ENCODE assay signal across 20 mouse cellular contexts in genomic region chr13:29149404-29149803, GRCm38 (mm10).
"Had no signal": no experiment of that assay in that cellular context is flagged by ENCODE, and none has a peak within 500 bp of the region (broad histone marks: within the 10 kb centered on the region; RNA-seq: fewer than 3 reads in every experiment).

No protein-coding gene starts in this region.

- H3K9ac ChIP-seq: lung, embryonic 15.5 days; midbrain, embryonic 13.5 days; midbrain, embryonic 15.5 days; neural tube, embryonic 13.5 days; neural tube, embryonic 15.5 days had no signal

- ATAC-seq: lung, postnatal 0 days; midbrain, embryonic 13.5 days; midbrain, embryonic 15.5 days had no signal

- H3K27ac ChIP-seq: lung, embryonic 15.5 days; macrophage; midbrain, embryonic 13.5 days; midbrain, embryonic 15.5 days; neural tube, embryonic 13.5 days; neural tube, embryonic 15.5 days had no signal

- H3K4me2 ChIP-seq: lung, embryonic 15.5 days; midbrain, embryonic 11.5 days; midbrain, embryonic 13.5 days; midbrain, embryonic 15.5 days; neural tube, embryonic 13.5 days; neural tube, embryonic 15.5 days had no signal

- H3K36me3 ChIP-seq: lung, embryonic 15.5 days; midbrain, embryonic 13.5 days; midbrain, embryonic 15.5 days; neural tube, embryonic 13.5 days; neural tube, embryonic 15.5 days had no signal

- DNase-seq: lung, adult 2 months; lung, postnatal 14 days; lung, postnatal 36 days; retina, postnatal 1 day; right cerebral cortex, adult 18-20 months; right cerebral cortex, postnatal 25 days; right cerebral cortex, postnatal 4 days; spleen, adult 18-20 months; thymus, adult 18-20 months; thymus, postnatal 14 days; thymus, postnatal 36 days had no signal

- H3K4me3 ChIP-seq: lung, embryonic 15.5 days; megakaryocyte, embryonic 14.5 days; midbrain, embryonic 13.5 days; midbrain, embryonic 15.5 days; neural tube, embryonic 13.5 days; neural tube, embryonic 15.5 days had no signal

- H3K9me3 ChIP-seq: lung, embryonic 15.5 days; midbrain, embryonic 13.5 days; midbrain, embryonic 15.5 days; neural tube, embryonic 13.5 days; neural tube, embryonic 15.5 days had no signal

- H3K4me1 ChIP-seq: lung, embryonic 15.5 days; megakaryocyte, embryonic 14.5 days; midbrain, embryonic 13.5 days; midbrain, embryonic 15.5 days; neural tube, embryonic 13.5 days; neural tube, embryonic 15.5 days had no signal

- H3K27me3 ChIP-seq: lung, embryonic 15.5 days; megakaryocyte, embryonic 14.5 days; midbrain, embryonic 13.5 days; midbrain, embryonic 15.5 days; neural tube, embryonic 13.5 days; neural tube, embryonic 15.5 days had no signal
